In genomic region chr1:172213771-172214170, GRCm38 (mm10) we compare ENCODE assay signal across 18 mouse cellular contexts. TPM values are rescaled to one million over a fixed set of nuclear protein-coding genes. Genes with fewer than 3 reads are reported as not detected.
DNase-seq lines count a peak whose midpoint lies in the region; ATAC-seq and TF ChIP-seq lines count a peak whose summit lies in the region.
"Had no signal": no experiment of that assay in that cellular context is flagged by ENCODE, and none has a peak within 500 bp of the region (broad histone marks: within the 10 kb centered on the region; RNA-seq: fewer than 3 reads in every experiment).

No protein-coding gene starts in this region.

- WGBS in forebrain, embryonic 13.5 days, result 45% methylated on average over 4 of the region's 4 CpGs
- WGBS in forebrain, embryonic 16.5 days, result 30% methylated on average over 4 of the region's 4 CpGs
- WGBS in hindbrain, embryonic 11.5 days, result 66% methylated on average over 4 of the region's 4 CpGs
- WGBS in hindbrain, postnatal 0 days, result 21% methylated on average over 4 of the region's 4 CpGs
- WGBS in midbrain, embryonic 15.5 days, result 33% methylated on average over 4 of the region's 4 CpGs

- H3K27me3 ChIP-seq in forebrain, embryonic 13.5 days, result no peaks in the 10 kb centered on the region
- no peaks in the 10 kb centered on the region for H3K27me3 ChIP-seq in forebrain, embryonic 16.5 days (replicated peaks; ENCODE audit: control insufficient read depth, insufficient read depth, low read length)
- no peaks in the 10 kb centered on the region for H3K27me3 ChIP-seq in hindbrain, embryonic 11.5 days (ENCODE audit: control insufficient read depth, insufficient read depth, low read length)
- H3K27me3 ChIP-seq in hindbrain, postnatal 0 days (ENCODE audit: insufficient read depth, low read length), result no peaks in the 10 kb centered on the region
- no peaks in the 10 kb centered on the region for H3K27me3 ChIP-seq in midbrain, embryonic 15.5 days (replicated peaks)
- H3K27me3 ChIP-seq: embryonic facial prominence, embryonic 12.5 days; liver, embryonic 12.5 days had no signal

- H3K4me2 ChIP-seq in forebrain, embryonic 13.5 days, result no peak overlapping the region
- no peak overlapping the region for H3K4me2 ChIP-seq in forebrain, embryonic 16.5 days (ENCODE audit: low read length)
- H3K4me2 ChIP-seq in hindbrain, embryonic 11.5 days (replicated peaks; ENCODE audit: low read depth, low read length), result no peak overlapping the region
- H3K4me2 ChIP-seq in hindbrain, postnatal 0 days (ENCODE audit: low read depth, low read length), result no peak overlapping the region
- no peak overlapping the region for H3K4me2 ChIP-seq in midbrain, embryonic 15.5 days
- H3K4me2 ChIP-seq: embryonic facial prominence, embryonic 12.5 days; liver, embryonic 12.5 days had no signal

- no peak overlapping the region for H3K9ac ChIP-seq in forebrain, embryonic 13.5 days
- H3K9ac ChIP-seq in forebrain, embryonic 16.5 days (replicated peaks; ENCODE audit: low read depth, low read length), result no peak overlapping the region
- 0 out of 2 replicates have a peak overlapping the region, but pooled peaks have one; percentile 7 for H3K9ac ChIP-seq in hindbrain, embryonic 11.5 days (ENCODE audit: low read depth, low read length)
- H3K9ac ChIP-seq in hindbrain, postnatal 0 days (replicated peaks; ENCODE audit: low read length), result no peak overlapping the region
- no peak overlapping the region for H3K9ac ChIP-seq in midbrain, embryonic 15.5 days
- H3K9ac ChIP-seq: embryonic facial prominence, embryonic 12.5 days; liver, embryonic 12.5 days had no signal

- TF ChIP-seq CTCF in hindbrain, postnatal 0 days (IDR thresholded peaks at IDR 0.05; ENCODE audit: low read depth), result no peak

- no peaks in the 10 kb centered on the region for H3K36me3 ChIP-seq in forebrain, embryonic 13.5 days (ENCODE audit: poor library complexity, severe bottlenecking)
- H3K36me3 ChIP-seq in forebrain, embryonic 16.5 days (ENCODE audit: control insufficient read depth, insufficient read depth), result no peaks in the 10 kb centered on the region
- no peaks in the 10 kb centered on the region for H3K36me3 ChIP-seq in hindbrain, embryonic 11.5 days (ENCODE audit: control insufficient read depth, insufficient read depth, low read length)
- no peaks in the 10 kb centered on the region for H3K36me3 ChIP-seq in hindbrain, postnatal 0 days (ENCODE audit: insufficient read depth, low read length)
- no peaks in the 10 kb centered on the region for H3K36me3 ChIP-seq in midbrain, embryonic 15.5 days (replicated peaks)
- H3K36me3 ChIP-seq: embryonic facial prominence, embryonic 12.5 days; liver, embryonic 12.5 days had no signal

- H3K4me3 ChIP-seq in forebrain, embryonic 13.5 days, result no peak overlapping the region
- no peak overlapping the region for H3K4me3 ChIP-seq in forebrain, embryonic 16.5 days (replicated peaks; ENCODE audit: low read length)
- no peak overlapping the region for H3K4me3 ChIP-seq in hindbrain, embryonic 11.5 days (ENCODE audit: low read depth, low read length)
- no peak overlapping the region for H3K4me3 ChIP-seq in hindbrain, postnatal 0 days (ENCODE audit: low read length)
- H3K4me3 ChIP-seq in midbrain, embryonic 15.5 days, result no peak overlapping the region
- H3K4me3 ChIP-seq: embryonic facial prominence, embryonic 12.5 days; liver, embryonic 12.5 days had no signal

- H3K27ac ChIP-seq in forebrain, embryonic 13.5 days, result peak overlapping the region; percentile 64
- H3K27ac ChIP-seq in forebrain, embryonic 16.5 days (ENCODE audit: low read length), result no peak overlapping the region
- no peak overlapping the region for H3K27ac ChIP-seq in hindbrain, embryonic 11.5 days (ENCODE audit: low read depth, low read length)
- no peak overlapping the region; the same call in 1 of the 2 replicates for H3K27ac ChIP-seq in hindbrain, postnatal 0 days
- H3K27ac ChIP-seq in midbrain, embryonic 15.5 days, result peak overlapping the region; percentile 66
- H3K27ac ChIP-seq: embryonic facial prominence, embryonic 12.5 days; kidney, postnatal 0 days; liver, embryonic 12.5 days had no signal

- ATAC-seq in forebrain, embryonic 13.5 days, result no peak
- ATAC-seq in forebrain, embryonic 16.5 days, result no peak
- peak; percentile 13; the same call in 1 of the 2 replicates for ATAC-seq in hindbrain, embryonic 11.5 days (ENCODE audit: low FRiP score)
- ATAC-seq in hindbrain, postnatal 0 days, result no peak
- ATAC-seq in midbrain, embryonic 15.5 days (replicated peaks), result no peak
- ATAC-seq: liver, embryonic 12.5 days; lung, postnatal 0 days had no signal

- no peaks in the 10 kb centered on the region for H3K9me3 ChIP-seq in forebrain, embryonic 13.5 days (replicated peaks)
- no peaks in the 10 kb centered on the region for H3K9me3 ChIP-seq in forebrain, embryonic 16.5 days (ENCODE audit: control insufficient read depth, low read length)
- H3K9me3 ChIP-seq in hindbrain, embryonic 11.5 days (ENCODE audit: control insufficient read depth, low read length), result no peaks in the 10 kb centered on the region
- H3K9me3 ChIP-seq in hindbrain, postnatal 0 days (ENCODE audit: low read length), result no peaks in the 10 kb centered on the region
- no peaks in the 10 kb centered on the region for H3K9me3 ChIP-seq in midbrain, embryonic 15.5 days
- H3K9me3 ChIP-seq: embryonic facial prominence, embryonic 12.5 days; liver, embryonic 12.5 days had no signal

- H3K4me1 ChIP-seq in forebrain, embryonic 13.5 days, result peaks cover 45% of the 10 kb centered on the region
- peaks cover 23% of the 10 kb centered on the region for H3K4me1 ChIP-seq in forebrain, embryonic 16.5 days (replicated peaks; ENCODE audit: control insufficient read depth, insufficient read depth, low read length)
- no peaks in the 10 kb centered on the region; the same call in 1 of the 2 replicates for H3K4me1 ChIP-seq in hindbrain, embryonic 11.5 days (replicated peaks; ENCODE audit: control insufficient read depth, insufficient read depth, low read length)
- peaks cover 9% of the 10 kb centered on the region for H3K4me1 ChIP-seq in hindbrain, postnatal 0 days (ENCODE audit: insufficient read depth, low read length)
- H3K4me1 ChIP-seq in midbrain, embryonic 15.5 days, result peaks cover 19% of the 10 kb centered on the region

- no peak for DNase-seq in hindbrain, embryonic 11.5 days (ENCODE audit: low spot score)
- DNase-seq in hindbrain, postnatal 0 days (ENCODE audit: low spot score), result no peak
- DNase-seq in testis, postnatal 10 days (ENCODE audit: low spot score), result peak; percentile 27
- no peak for DNase-seq in testis, postnatal 14 days (ENCODE audit: low spot score)
- DNase-seq in lung, postnatal 14 days, result no peak
- DNase-seq: adrenal gland, postnatal 10 days; cerebellum, postnatal 36 days; right cerebral cortex, postnatal 25 days; thymus, adult 2 months had no signal

RNA-seq across cellular contexts. Expression of gene Casq1, which starts 5.9 kb away (rescaled TPM):
- 4.5 TPM in 2 replicates for polyA plus RNA-seq in forebrain, embryonic 13.5 days (2015; fragmentation: Nextera tagmentation; extraction: Ambion mirVana)
- 4.7 and 7.2 TPM in 2 replicates for polyA plus RNA-seq in forebrain, embryonic 16.5 days (2015; fragmentation: Nextera tagmentation; extraction: Ambion mirVana)
- polyA plus RNA-seq in hindbrain, embryonic 11.5 days (2014; fragmentation: Nextera tagmentation; extraction: Ambion mirVana), result 1.4 and 2.5 TPM in 2 replicates
- 0.78 and 2.4 TPM in 2 replicates for total RNA-seq in hindbrain, postnatal 0 days (2014; rRNA removed)
- polyA plus RNA-seq in hindbrain, postnatal 0 days (2015; fragmentation: Nextera tagmentation; extraction: Ambion mirVana), result 1.7 and 2.0 TPM in 2 replicates
- polyA plus RNA-seq in midbrain, embryonic 15.5 days (2015; fragmentation: Nextera tagmentation; extraction: Ambion mirVana), result 1.7 and 2.7 TPM in 2 replicates
- total RNA-seq: granulocyte monocyte progenitor cell, adult 5-6 weeks had no signal

RNA-seq across cellular contexts. Expression of gene Pea15a, which starts 7.2 kb away (rescaled TPM):
- polyA plus RNA-seq in forebrain, embryonic 13.5 days (2015; fragmentation: Nextera tagmentation; extraction: Ambion mirVana), result 470 and 471 TPM in 2 replicates
- polyA plus RNA-seq in forebrain, embryonic 16.5 days (2015; fragmentation: Nextera tagmentation; extraction: Ambion mirVana), result 472 and 511 TPM in 2 replicates
- polyA plus RNA-seq in hindbrain, embryonic 11.5 days (2014; fragmentation: Nextera tagmentation; extraction: Ambion mirVana), result 283 and 321 TPM in 2 replicates
- 289 and 309 TPM in 2 replicates for total RNA-seq in hindbrain, postnatal 0 days (2014; rRNA removed)
- polyA plus RNA-seq in hindbrain, postnatal 0 days (2015; fragmentation: Nextera tagmentation; extraction: Ambion mirVana), result 503 and 511 TPM in 2 replicates
- 437 and 473 TPM in 2 replicates for polyA plus RNA-seq in midbrain, embryonic 15.5 days (2015; fragmentation: Nextera tagmentation; extraction: Ambion mirVana)

RNA-seq across cellular contexts. Expression of gene Atp1a4, which starts 44.4 kb away (rescaled TPM):
- 0.10 TPM in 1 of 2 replicates, not detected in the other for polyA plus RNA-seq in forebrain, embryonic 13.5 days (2015; fragmentation: Nextera tagmentation; extraction: Ambion mirVana)
- polyA plus RNA-seq in forebrain, embryonic 16.5 days (2015; fragmentation: Nextera tagmentation; extraction: Ambion mirVana), result 0.11 TPM in 1 of 2 replicates, not detected in the other
- 0.06 TPM in 1 of 2 replicates, not detected in the other for polyA plus RNA-seq in hindbrain, embryonic 11.5 days (2014; fragmentation: Nextera tagmentation; extraction: Ambion mirVana)
- 0.10 TPM in 1 of 2 replicates, not detected in the other for total RNA-seq in hindbrain, postnatal 0 days (2014; rRNA removed)
- polyA plus RNA-seq in hindbrain, postnatal 0 days (2015; fragmentation: Nextera tagmentation; extraction: Ambion mirVana), result 0.05 TPM in 1 of 2 replicates, not detected in the other
- polyA plus RNA-seq in midbrain, embryonic 15.5 days (2015; fragmentation: Nextera tagmentation; extraction: Ambion mirVana), result 0.05 TPM in 1 of 2 replicates, not detected in the other
- total RNA-seq: granulocyte monocyte progenitor cell, adult 5-6 weeks; left cerebral cortex, postnatal 25 days had no signal
- polyA plus RNA-seq: embryonic facial prominence, embryonic 12.5 days; kidney, postnatal 0 days; liver, embryonic 12.5 days had no signal

RNA-seq across cellular contexts. Expression of gene Igsf8, which starts 47.7 kb away (rescaled TPM):
- polyA plus RNA-seq in forebrain, embryonic 13.5 days (2015; fragmentation: Nextera tagmentation; extraction: Ambion mirVana), result 164 and 169 TPM in 2 replicates
- 136 and 152 TPM in 2 replicates for polyA plus RNA-seq in forebrain, embryonic 16.5 days (2015; fragmentation: Nextera tagmentation; extraction: Ambion mirVana)
- polyA plus RNA-seq in hindbrain, embryonic 11.5 days (2014; fragmentation: Nextera tagmentation; extraction: Ambion mirVana), result 123 and 136 TPM in 2 replicates
- total RNA-seq in hindbrain, postnatal 0 days (2014; rRNA removed), result 136 and 150 TPM in 2 replicates
- 90.2 and 90.8 TPM in 2 replicates for polyA plus RNA-seq in hindbrain, postnatal 0 days (2015; fragmentation: Nextera tagmentation; extraction: Ambion mirVana)
- polyA plus RNA-seq in midbrain, embryonic 15.5 days (2015; fragmentation: Nextera tagmentation; extraction: Ambion mirVana), result 66.2 and 77.2 TPM in 2 replicates

Comparison
In these comparisons a context has a peak if more than half of its experiments do, and no peak if none do; other contexts are left out.
1. H3K27ac ChIP-seq: peak in forebrain, embryonic 13.5 days (single experiment) and midbrain, embryonic 15.5 days (single experiment); none in forebrain, embryonic 16.5 days (single experiment), hindbrain, embryonic 11.5 days (single experiment) and hindbrain, postnatal 0 days (single experiment).